Mouse (Mus musculus) thymus, adult 2 months (tissue): ENCODE results near the gene Snd1. TPM values are rescaled to one million over a fixed set of nuclear protein-coding genes. Genes with fewer than 3 reads are reported as not detected.

Source experiments
- DNase-seq: peaks from one replicate; pipeline ENCODE4 v3.0.0; 2021
- H3K27ac ChIP-seq: fragments of 200-500 bp; 2 replicates; pipeline ENCODE4 v1.5.1; 2012; ENCODE audit warnings: low read length, control low read depth; ENCODE audit not compliant: control insufficient read depth, insufficient read depth
- H3K27me3 ChIP-seq: fragments of 200-500 bp; 2 replicates; pipeline ENCODE4 v1.6.1; 2012; ENCODE audit warnings: mild to moderate bottlenecking, low read length, moderate library complexity, mixed read lengths; ENCODE audit not compliant: control insufficient read depth, insufficient read depth
- H3K36me3 ChIP-seq: fragments of 200-500 bp; 2 replicates; pipeline ENCODE4 v1.6.1; 2012; ENCODE audit warnings: mild to moderate bottlenecking, low read length, moderate library complexity; ENCODE audit not compliant: control insufficient read depth, insufficient read depth
- H3K4me1 ChIP-seq: fragments of 200-500 bp; replicated peaks from 2 replicates; pipeline ENCODE4 v1.6.1; 2012; ENCODE audit warnings: low read length; ENCODE audit not compliant: control insufficient read depth, insufficient read depth
- H3K4me3 ChIP-seq: fragments of 200-500 bp; 2 replicates; pipeline ENCODE4 v1.5.1; 2012; ENCODE audit warnings: mild to moderate bottlenecking, low read length, control low read depth, moderate library complexity; ENCODE audit not compliant: control insufficient read depth, insufficient read depth
- CTCF ChIP-seq: fragments of 200-500 bp; IDR thresholded peaks from 2 replicates; pipeline ENCODE4 v1.5.1; 2012; ENCODE audit warnings: mild to moderate bottlenecking, control low read depth, low read length, moderate library complexity, borderline replicate concordance; ENCODE audit not compliant: control insufficient read depth, poor library complexity, insufficient read depth; ENCODE audit errors: extremely low read depth
- POLR2A ChIP-seq: fragments of 200-500 bp; IDR thresholded peaks from 2 replicates; pipeline ENCODE4 v1.6.1; 2012; ENCODE audit warnings: mild to moderate bottlenecking, low read length, control low read depth, moderate library complexity; ENCODE audit not compliant: control insufficient read depth, poor library complexity, insufficient read depth; ENCODE audit errors: extremely low read depth
- WGBS: fragments of 180-500 bp; shearing (Covaris S2); methylation state at CpG from one replicate; pipeline ENCODE4 v1.1.7; 2018; 5-methylcytosine and 5-hydroxymethylcytosine counted together
- polyA plus RNA-seq: library from polyadenylated mRNA; depleted of rRNA; stranded (reverse); fragments of >200 nt; gene quantifications from 2 replicates; pipeline ENCODE4 v1.2.3, GENCODE M21; 2012

Snd1 gene
- polyA plus RNA-seq, 1 experiment: 79.3 TPM

- no peaks in the 10 kb centered on the region for H3K4me1 ChIP-seq
- no peak overlapping the region for H3K4me3 ChIP-seq
- H3K27me3 ChIP-seq: no peaks in the 10 kb centered on the region
- no peak overlapping the region for H3K27ac ChIP-seq
- WGBS: 91% methylated on average over 4 of the region's 4 CpGs
- no peaks in the 10 kb centered on the region for H3K36me3 ChIP-seq
- no peak for DNase-seq
- TF ChIP-seq POLR2A: no peak
- no peak for TF ChIP-seq CTCF
Observed at GRCm38 (mm10) chr6:28470017-28470602, 4.8 kb upstream of the Snd1 start.

- Histone ChIP-seq H3K27ac (no peak overlapping the region), H3K4me3 (no peak overlapping the region), H3K27me3 (no peaks in the 10 kb centered on the region), H3K4me1 (no peaks in the 10 kb centered on the region), H3K36me3 (no peaks in the 10 kb centered on the region)
- 85% methylated on average over 5 of the region's 5 CpGs for WGBS
- no peak for TF ChIP-seq CTCF
- TF ChIP-seq POLR2A: no peak
- no peak for DNase-seq
Observed at GRCm38 (mm10) chr6:28470621-28471020, 4.3 kb upstream of the Snd1 start.

GRCm38 (mm10) chr6:28471284-28472035, 3.5 kb upstream of the Snd1 start:
- no peak for DNase-seq
- TF ChIP-seq POLR2A (no peak), CTCF (no peak)
- Histone ChIP-seq H3K4me3 (no peak overlapping the region), H3K27me3 (no peaks in the 10 kb centered on the region), H3K27ac (no peak overlapping the region), H3K4me1 (no peaks in the 10 kb centered on the region), H3K36me3 (no peaks in the 10 kb centered on the region)
- WGBS: 96% methylated on average over 9 of the region's 9 CpGs

- Histone ChIP-seq H3K27me3 (no peaks in the 10 kb centered on the region), H3K4me1 (no peaks in the 10 kb centered on the region), H3K36me3 (no peaks in the 10 kb centered on the region), H3K4me3 (no peak overlapping the region), H3K27ac (no peak overlapping the region)
- no peak for TF ChIP-seq CTCF
- no peak for TF ChIP-seq POLR2A
- no peak for DNase-seq
- 95% methylated on average over 4 of the region's 4 CpGs for WGBS
Observed at GRCm38 (mm10) chr6:28474211-28474610, 728 bp upstream of the Snd1 start.

GRCm38 (mm10) chr6:28479865-28480751, 5.2 kb downstream of the Snd1 start:
- DNase-seq: peak; percentile 96
- WGBS: under 1% methylated on average over 68 of the region's 68 CpGs
- Histone ChIP-seq H3K36me3 (no peaks in the 10 kb centered on the region), H3K27me3 (no peaks in the 10 kb centered on the region), H3K4me3 (peak overlapping the region; percentile 74), H3K4me1 (peaks cover 10% of the 10 kb centered on the region), H3K27ac (no peak overlapping the region)
- TF ChIP-seq CTCF: peak; percentile 50; the same call in 1 of the 2 replicates
- 0 out of 2 replicates have a peak, but pooled peaks have one; percentile 53 for TF ChIP-seq POLR2A
